Mouse (Mus musculus) T-helper 2 cell (primary cell): Measurements from ENCODE around the gene Cox5b.

Experiments used
- in situ Hi-C: fragments of 300-600 bp; cut with MboI, MseI; formaldehyde crosslinking; loops from one replicate; pipeline ENCODE4 v1.15.1; 2025; ENCODE audit warnings: high pct_unique_total_duplicates

Gene Cox5b

GRCm38 (mm10) chr1:36683810-36684467 is 7.3 kb upstream of the Cox5b start:
- in situ Hi-C loops: loop anchor here (5.0 to 10.0 kb wide), 3 partner anchors 61 to 1941 kb away; no protein-coding TSS in a partner anchor

GRCm38 (mm10) chr1:36690671-36691235 is 496 bp upstream of the Cox5b start:
- in situ Hi-C loops: no loop called here

DNA sequence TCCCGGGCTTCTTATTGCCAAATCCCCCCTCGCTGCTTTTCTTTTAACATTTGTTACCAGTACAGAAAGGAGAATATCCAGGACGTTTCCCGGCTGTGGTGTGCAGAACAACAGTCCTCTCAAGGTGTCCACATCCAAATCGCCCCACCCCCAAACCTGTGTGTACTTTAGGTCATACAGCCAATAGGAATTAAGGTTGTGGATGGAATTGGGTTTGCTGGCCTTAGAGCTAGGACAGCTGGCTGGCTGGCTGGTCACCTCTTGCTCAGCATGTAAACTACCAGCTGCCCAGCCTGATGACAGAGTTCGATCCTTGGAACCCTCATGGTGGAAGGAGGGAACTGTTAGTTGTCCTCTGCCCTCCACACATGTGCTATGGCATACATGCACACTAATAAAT is 3.6 kb downstream of the Cox5b start:
- in situ Hi-C loops: no loop called here

GRCm38 (mm10) chr1:36696411-36696810 is 5.2 kb downstream of the Cox5b start:
- in situ Hi-C loops: no loop called here

DNA sequence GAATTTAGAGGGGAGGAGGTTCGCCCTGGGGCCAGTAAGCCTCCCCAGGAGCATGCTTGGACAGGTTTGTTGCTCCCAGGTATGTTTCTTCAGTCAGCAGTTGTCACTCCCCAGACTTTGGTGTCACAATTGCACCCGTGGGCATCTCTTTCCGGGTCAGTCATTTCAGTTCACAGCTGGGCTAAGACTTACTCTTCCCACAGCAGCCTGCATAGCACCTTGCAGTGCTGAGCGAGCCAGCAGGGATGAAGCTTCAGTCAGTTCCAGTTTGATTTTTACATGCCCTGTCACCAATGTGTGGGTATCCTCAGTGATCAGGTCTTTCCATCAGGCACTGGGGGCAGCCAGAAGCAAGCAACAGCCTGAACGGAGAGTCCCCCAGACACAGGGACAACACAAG is 5.8 kb downstream of the Cox5b start:
- in situ Hi-C loops: no loop called here

DNA sequence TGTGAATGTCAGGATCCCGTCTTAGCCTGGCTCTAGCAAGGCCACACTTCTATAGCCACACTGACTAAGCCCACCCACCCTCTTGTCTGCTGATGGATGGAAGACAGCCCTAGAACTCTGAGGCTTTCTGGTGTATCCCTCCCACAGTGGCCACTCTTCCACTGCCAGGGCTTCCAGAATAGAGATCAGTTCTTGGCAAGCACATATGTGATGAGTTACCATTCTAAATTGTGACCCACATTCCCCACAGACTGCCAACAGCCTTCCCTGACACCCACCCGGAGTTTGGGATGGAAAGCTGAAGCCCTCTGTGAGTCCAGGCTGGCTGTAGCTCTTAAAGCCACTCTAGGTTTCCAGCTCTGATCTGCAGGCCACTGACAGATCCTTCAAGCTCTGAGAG is 15.9 kb downstream of the Cox5b start:
- in situ Hi-C loops: no loop called here

GRCm38 (mm10) chr1:36707797-36708196 is 16.5 kb downstream of the Cox5b start:
- in situ Hi-C loops: no loop called here

- in situ Hi-C loops: no loop called here
Measured at GRCm38 (mm10) chr1:36708626-36709025, 17.4 kb downstream of the Cox5b start.

GRCm38 (mm10) chr1:36709055-36709853 is 18.0 kb downstream of the Cox5b start:
- in situ Hi-C loops: no loop called here

- in situ Hi-C loops: no loop called here
Measured at GRCm38 (mm10) chr1:36709854-36710280, 18.6 kb downstream of the Cox5b start, which contains the start of gene 4933424G06Rik. Gene 4933424G06Rik (plus strand): TSS chr1:36710149.

DNA sequence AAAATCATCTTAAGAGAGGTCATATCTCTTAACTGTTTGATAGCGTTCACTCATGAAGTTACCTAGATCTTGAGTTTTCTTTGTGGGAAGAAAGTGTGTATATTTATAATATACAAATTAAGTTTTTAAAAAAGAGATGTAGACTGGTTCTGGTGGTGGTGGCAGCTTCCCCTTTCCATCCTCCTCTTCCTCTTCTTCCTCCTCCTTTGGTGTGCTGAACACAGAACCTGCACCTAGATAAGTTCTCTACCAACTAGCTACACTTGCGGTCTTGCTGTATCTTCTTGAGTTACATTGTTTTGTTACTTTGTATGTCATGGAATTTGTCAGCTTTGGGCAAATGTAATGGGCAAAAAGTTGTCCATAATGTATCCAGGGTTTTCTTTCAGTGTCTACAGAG is 19.9 kb downstream of the Cox5b start:
- in situ Hi-C loops: no loop called here

DNA sequence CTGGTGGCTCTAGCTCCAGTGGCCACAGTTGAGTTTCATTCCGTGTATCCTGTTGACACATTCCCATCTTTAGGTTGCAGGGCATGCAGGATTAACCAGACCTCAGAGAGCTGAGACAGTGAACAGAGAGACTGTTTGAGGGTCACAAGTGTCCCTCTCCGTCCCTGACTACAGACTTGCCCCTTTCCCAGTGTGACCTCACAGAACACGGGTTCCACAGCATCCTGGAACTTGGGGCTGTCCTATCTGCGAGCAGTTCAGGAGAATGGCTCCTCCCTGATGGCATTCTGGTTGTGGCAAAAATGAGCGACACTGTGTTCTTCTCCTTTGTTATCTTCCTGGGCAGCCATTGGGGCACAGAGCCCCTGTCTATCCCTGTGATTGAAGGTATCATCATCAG is 23.1 kb downstream of the Cox5b start, which contains the start of gene Actr1b:
TSS of gene Actr1b (minus strand) at position 112 of the 400 bp plus-strand sequence.
- in situ Hi-C loops: no loop called here

DNA sequence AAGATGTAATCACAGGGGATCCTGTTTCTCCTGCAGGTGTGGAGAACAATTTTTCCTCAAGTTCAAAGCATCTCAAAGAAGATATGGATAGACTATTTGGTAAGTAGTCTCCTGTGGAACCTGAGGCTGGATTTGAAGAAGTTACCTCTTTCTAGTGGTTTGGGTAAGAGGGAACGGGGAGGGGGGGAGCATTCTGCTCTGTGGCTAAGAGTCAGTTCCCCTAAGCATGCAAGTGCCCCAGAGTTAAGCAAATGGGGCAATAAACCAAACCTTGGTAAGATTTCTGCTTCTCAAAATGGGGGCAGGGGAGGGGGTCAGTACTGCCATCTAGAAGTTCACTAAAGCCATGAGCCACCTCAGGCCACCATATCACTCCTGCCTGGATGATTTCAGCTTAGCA is 27.5 kb downstream of the Cox5b start:
- in situ Hi-C loops: no loop called here

DNA sequence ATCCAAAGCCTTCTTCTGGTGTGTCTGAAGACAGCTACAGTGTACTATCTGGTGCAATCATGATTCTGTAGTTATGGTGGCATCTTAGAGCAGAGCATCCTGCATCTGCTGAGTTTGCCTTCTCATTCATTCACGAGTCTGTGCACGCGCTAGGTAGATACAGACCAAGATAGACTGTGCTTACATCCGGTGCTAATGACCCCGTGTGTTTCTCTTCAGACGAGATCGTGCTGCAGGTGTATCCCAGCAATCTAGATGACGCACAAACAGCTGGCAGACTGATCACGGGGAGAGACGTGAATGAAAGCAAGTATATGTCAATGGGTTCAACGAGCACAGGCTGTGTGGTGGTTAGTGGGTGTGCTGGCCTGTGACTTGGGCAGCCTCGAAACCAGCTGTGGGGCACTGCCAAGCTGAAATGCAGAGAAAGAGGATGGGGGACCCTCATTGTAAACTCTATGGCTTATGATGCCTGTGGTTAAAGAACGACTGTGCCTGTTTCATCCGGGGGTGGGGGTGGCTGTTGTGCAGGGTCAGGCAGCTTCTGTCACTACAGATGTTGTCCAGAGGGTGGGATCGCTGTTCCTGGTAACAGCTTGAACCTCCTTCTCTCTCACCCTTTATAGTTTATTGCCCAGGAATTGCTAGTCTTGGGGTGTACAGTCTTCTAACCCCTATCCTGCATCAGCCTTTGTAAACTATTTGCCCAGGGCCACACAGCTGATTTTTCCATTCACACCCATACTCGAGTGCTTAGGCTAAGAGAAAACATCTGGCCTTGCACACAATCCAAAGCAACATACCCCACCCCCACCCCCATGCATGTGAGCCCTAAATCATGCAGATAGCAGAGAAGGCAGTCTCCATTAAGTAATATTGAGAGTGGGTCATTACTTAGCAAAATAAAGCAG is 32.2 kb downstream of the Cox5b start:
- in situ Hi-C loops: no loop called here

- in situ Hi-C loops: no loop called here
Measured at GRCm38 (mm10) chr1:36724057-36724431, 32.8 kb downstream of the Cox5b start.

GRCm38 (mm10) chr1:36737300-36737699 is 46.1 kb downstream of the Cox5b start:
- in situ Hi-C loops: no loop called here

DNA sequence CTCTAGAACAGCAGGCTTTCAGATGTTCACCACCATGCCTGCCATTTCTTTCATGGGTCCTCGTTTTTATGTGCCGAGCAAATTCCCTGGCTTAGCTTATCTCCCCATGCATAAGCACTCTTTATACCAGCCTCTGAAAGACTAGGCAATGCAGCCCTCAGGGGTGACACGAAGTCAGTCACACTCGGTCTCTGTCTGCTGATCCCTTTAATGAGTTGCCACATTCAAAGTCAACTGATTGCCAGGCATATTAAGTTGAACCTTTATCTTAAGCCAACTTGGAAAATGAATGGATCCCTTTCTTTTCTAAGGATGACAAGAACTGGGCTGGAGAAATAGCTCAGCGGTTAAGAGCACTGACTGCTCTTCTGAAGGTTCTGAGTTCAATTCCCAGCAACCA is 48.0 kb downstream of the Cox5b start:
- in situ Hi-C loops: no loop called here

DNA sequence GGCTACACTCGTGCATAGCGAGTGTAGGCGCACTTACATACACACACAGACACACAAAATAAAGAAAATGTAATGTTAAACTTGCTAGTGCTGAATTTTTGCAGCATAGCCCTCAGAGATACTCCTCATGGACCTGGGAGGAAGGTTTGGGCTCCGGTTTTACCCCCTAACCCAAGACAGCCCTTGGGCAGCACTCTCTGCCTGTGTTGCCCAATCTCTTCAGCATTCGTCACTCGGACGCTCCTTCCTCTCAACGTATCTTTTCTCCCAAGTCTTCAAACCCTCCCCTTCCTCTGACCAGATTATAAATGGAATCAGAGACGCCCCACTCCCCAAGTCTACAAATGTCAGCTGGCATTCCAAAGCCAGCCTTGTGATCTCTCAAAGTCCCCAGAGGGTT is 51.8 kb downstream of the Cox5b start:
- in situ Hi-C loops: loop anchor here (10.0 kb wide), 1 partner anchor 58 kb away; the partner anchor contains the start of gene Fam178b
